Mouse (Mus musculus) cerebellum, adult 9-10 months (tissue): ENCODE results near the gene Scd4.
A peak's percentile ranks its signal among the peaks of the same experiment; 100 is the strongest.

ENCODE experiments used
- DNase-seq: peaks from one replicate; pipeline ENCODE4 v3.0.0; 2022

Gene Scd4

GRCm38 (mm10) chr19:44382682-44383321 lies 49.9 kb downstream of the Scd4 start:
- no peak for DNase-seq

GRCm38 (mm10) chr19:44385887-44386498 lies 53.1 kb downstream of the Scd4 start:
- DNase-seq: no peak

- peak; percentile 26 for DNase-seq
These were observed 54.3 kb downstream of the Scd4 start for GRCm38 (mm10) chr19:44387089-44387671.

- no peak for DNase-seq
These were observed 55.0 kb downstream of the Scd4 start for GRCm38 (mm10) chr19:44387746-44388474.

- peak; percentile 93 for DNase-seq
These were observed 55.9 kb downstream of the Scd4 start for GRCm38 (mm10) chr19:44388475-44389428.

GRCm38 (mm10) chr19:44389507-44389906 lies 56.6 kb downstream of the Scd4 start:
- DNase-seq: peak; percentile 30

- DNase-seq: no peak
These were observed 59.0 kb downstream of the Scd4 start for GRCm38 (mm10) chr19:44391856-44392255.

GRCm38 (mm10) chr19:44392339-44393009 lies 59.6 kb downstream of the Scd4 start:
- DNase-seq: no peak

GRCm38 (mm10) chr19:44393962-44394422 lies 61.1 kb downstream of the Scd4 start:
- no peak for DNase-seq

GRCm38 (mm10) chr19:44394972-44395371 lies 62.1 kb downstream of the Scd4 start:
- DNase-seq: peak; percentile 28
